Mouse (Mus musculus) brain, embryonic 14.5 days (tissue): Measurements from ENCODE around the gene Aak1. TPM values are rescaled to one million over a fixed set of nuclear protein-coding genes. Genes with fewer than 3 reads are reported as not detected.
A peak's percentile ranks its signal among the peaks of the same experiment; 100 is the strongest.

ENCODE experiments used
- DNase-seq: peaks from one replicate; pipeline ENCODE4 v3.0.0-alpha.2; 2011; ENCODE audit warnings: low read depth
- CTCF ChIP-seq: fragments of 200-500 bp; IDR thresholded peaks from 2 replicates; pipeline ENCODE4 v1.5.1; 2012; ENCODE audit warnings: inconsistent platforms, mild to moderate bottlenecking, moderate library complexity, borderline replicate concordance; ENCODE audit not compliant: insufficient read depth, insufficient read length; ENCODE audit errors: extremely low read depth
- POLR2A ChIP-seq: fragments of 200-500 bp; IDR thresholded peaks from 2 replicates; pipeline ENCODE4 v1.6.1; 2012; ENCODE audit warnings: mild to moderate bottlenecking, inconsistent platforms, borderline replicate concordance; ENCODE audit not compliant: poor library complexity, insufficient read depth, insufficient read length, severe bottlenecking; ENCODE audit errors: extremely low read depth
- polyA plus RNA-seq: library from polyadenylated mRNA; depleted of rRNA; stranded (reverse); fragments of >200 nt; gene quantifications from 2 replicates; pipeline ENCODE4 v1.2.3, GENCODE M21; 2012

Gene Aak1
- polyA plus RNA-seq, 1 experiment, result 52.1 TPM

DNA sequence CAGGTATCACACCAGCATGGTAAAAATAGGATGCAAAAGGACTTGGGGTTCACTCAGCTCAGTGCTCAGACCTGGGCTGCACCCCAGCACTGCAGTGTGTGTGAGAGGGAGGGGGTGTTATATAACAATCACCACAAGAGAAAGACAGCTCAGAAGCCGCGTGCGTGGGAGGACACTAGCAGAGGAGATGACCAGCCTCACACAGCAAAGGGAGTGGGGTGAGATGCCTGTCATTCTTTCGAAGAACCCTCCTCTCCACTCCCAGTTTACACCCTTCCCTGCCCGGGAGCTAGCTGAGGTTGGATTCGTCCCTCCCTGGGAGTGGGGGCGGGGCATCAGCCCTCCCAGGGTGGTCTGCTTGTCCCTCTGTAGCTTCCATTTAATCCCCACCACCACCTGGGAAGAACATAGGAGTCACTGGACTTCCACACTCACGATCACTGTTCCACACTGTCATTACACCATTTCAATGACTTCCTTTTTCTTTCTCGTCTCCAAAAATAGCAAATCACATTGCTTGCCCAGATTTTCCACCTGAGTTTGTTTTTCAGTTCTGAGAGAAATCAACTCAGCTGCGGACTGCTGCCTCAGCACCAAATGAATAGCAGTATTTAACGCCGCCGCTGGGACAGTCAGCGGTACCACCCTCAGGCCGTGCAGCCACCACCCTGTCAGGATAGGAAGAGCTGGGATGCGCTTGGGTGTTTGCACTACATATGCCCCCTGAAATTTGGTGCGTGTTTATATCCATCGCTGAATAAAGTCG lies 26.8 kb upstream of the Aak1 start:
- TF ChIP-seq CTCF (no peak), POLR2A (no peak)
- DNase-seq, result peak; percentile 26

DNA sequence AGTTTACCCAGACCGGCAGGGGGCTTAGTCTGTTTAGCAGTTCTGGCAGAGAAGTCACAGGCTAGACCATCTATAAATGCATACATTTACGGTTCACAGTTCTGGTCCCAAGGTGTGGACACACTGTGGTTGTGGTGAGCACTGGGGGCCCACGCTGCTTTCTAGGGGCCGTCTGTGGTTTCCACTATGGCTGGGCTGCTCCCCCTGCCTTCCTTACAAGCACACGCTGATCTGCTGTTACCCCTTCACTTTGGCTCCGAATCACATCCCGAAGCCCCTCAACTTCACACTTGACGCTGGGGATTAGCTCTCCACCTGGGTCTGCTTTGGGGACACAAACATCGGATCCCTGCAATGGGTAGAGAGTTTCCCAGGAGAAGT lies 26.3 kb upstream of the Aak1 start:
- TF ChIP-seq CTCF, result no peak
- TF ChIP-seq POLR2A, result no peak
- no peak for DNase-seq

DNA sequence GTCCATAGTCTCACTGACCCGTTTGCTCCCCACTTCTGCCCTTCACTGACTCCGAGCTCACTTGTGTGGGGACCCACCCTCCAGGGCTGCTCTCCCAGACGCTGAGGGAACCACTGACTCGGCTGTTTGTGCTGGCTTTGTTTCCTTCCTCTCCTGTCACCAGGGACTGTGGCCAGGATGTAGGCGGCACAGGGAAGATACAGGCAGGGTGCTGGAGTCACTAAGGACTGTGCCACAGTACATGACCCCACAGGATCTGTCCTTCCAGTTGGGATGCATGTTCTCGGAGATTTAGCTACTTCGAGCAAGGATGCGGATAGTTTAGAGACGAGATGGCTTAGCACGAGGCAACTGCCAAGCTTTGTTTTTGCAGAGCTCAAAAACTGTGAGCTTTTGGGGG lies 25.5 kb upstream of the Aak1 start:
- DNase-seq, result no peak
- no peak for TF ChIP-seq POLR2A
- no peak for TF ChIP-seq CTCF

DNA sequence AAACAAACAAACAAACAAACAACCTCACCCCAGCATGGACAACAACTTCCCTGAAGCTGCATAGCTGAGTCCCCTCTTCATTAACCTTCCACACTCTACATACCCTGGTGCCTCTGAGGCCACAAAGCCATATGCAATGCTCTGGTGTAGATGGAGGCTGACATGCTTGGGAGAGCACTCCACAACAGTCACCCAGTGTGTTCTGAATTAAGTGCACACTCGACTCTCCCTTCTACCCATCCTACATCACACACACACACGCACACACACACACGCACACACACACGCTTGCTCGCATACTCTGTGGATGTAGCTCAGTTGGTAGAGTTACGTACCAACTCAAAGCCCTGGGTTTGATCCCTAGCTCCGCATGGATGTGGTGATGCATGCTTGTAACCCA lies 24.9 kb upstream of the Aak1 start:
- no peak for DNase-seq
- no peak for TF ChIP-seq POLR2A
- TF ChIP-seq CTCF, result no peak

DNA sequence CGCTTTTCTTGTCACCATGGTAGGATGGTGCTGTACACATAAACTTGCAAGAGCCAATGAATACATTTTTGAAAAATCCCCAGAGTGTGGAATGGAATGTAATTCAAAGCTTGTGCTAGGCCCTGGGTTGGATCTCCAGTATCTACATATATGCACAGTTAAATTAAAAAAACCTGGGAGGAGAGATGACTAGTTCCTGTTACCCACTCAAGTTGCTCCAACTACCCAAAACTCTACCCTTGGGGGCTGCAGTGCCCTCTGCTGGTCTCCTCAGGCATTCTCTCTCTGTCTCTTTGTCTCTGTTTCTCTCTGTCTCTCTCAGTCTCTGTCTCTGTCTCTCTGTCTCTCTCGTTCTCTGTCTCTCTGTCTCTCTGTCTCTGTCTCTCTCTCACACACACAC lies 21.9 kb upstream of the Aak1 start:
- no peak for DNase-seq
- TF ChIP-seq CTCF (no peak), POLR2A (no peak)

DNA sequence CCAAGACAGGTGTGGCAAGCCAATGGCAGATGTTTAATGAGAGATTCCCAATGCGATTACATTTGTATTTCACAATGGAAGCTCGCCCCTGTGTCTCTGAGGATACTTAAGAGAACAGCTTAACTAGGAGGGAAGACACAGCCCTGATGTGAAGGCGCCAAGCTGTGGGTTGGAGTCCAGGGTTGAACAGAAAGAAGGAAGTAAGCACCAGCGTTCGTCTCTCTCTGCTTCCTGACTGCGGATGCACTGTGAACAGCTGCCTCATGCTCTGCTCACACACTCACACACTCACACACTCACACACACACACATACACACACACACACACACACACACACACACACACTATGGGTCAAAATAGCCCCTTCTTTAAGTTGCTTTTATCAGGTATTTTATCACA lies 19.5 kb upstream of the Aak1 start:
- DNase-seq, result no peak
- TF ChIP-seq CTCF, result no peak
- no peak for TF ChIP-seq POLR2A

DNA sequence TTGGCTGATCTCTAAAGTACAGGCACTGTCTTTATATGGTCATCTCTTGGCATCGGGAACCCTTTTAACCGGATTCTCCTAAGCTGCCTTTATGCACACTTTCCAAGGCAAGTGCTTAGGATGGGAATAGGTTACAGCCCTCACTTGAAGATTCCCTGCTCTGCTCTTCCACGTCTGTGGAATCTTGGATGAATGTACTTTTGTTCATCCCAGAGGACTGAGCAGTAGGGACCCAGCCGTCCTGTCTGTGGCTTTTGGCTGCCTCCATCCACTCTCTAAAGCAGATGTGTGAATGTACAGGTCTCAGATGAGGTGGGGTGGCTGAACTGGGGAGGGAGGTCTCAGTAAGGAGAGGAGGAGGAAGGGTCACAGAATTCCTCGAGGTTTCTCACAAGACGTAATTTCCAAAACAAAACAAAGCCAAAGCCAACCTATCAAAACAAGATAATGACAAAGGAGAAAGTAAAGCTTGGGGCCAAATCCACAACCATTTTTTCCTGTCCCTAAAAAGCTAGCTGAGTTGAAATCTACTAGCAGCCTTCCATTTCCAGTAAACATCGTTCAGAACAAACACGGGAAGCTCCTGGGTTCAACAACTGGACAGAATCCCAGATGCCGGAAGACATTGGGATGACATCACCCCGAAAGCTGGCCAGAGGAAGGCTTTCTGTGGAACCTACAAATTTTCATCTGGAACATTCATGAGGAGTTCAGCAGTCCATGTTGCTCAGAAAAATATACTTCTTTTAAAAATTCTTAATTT lies 18.4 kb upstream of the Aak1 start:
- TF ChIP-seq CTCF (no peak), POLR2A (no peak)
- DNase-seq, result no peak

DNA sequence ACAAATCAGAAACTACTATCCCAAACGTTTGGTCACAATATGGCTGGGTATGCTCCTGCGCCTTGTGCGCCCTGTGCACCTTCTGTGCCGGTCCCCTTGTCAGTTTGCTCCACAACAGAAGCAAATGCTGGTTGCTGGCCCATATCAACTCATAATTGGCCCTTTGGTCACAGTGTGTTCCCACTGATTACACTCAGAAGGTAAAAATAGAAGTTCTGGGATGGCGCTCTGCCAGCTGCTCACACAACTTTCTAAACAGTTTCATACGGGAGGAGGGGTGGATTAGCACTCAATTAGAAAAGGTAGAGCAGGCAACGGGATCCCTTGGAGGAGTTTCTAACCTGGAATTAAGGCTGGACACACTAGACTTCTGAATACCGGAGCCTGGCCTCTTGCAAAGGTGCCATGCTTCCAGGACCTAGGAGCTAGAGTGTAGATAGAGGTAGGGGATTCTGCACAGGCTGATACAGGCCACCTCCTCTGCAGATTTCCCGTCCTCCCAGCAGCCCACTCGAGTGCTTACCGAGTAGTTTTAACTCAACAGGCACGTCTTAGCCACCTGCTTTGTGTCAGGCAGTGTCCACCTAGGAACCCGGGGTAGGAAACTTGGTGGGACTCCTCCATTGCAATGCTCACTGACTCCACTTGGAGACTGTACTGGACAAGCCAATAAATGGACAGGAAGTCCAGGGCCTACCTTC lies 16.4 kb upstream of the Aak1 start:
- TF ChIP-seq POLR2A, result no peak
- no peak for TF ChIP-seq CTCF

DNA sequence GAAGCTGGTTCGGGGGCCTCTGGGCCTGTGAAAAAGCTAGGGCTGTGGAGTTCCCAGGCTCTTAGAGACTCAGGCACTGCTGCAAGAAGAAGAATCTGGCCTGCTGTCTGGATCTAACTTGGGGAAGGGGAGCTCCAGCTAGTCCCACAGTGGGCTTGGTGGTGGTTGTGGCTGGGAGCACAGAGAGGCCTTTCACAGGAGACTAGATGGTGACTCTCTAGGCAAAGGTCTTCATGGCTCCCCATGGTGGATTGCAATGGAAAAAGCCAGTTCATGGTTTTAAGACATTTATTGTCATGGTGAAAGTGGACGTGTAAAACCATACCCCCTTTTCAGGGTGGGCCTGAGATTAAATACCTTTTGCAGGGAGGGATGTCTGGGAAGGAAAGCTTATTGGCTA lies 10.2 kb upstream of the Aak1 start:
- TF ChIP-seq CTCF, result no peak
- no peak for TF ChIP-seq POLR2A
- DNase-seq, result no peak

More for the DNA sequence above, 16.4 kb upstream of the Aak1 start:
- DNase-seq, result no peak

DNA sequence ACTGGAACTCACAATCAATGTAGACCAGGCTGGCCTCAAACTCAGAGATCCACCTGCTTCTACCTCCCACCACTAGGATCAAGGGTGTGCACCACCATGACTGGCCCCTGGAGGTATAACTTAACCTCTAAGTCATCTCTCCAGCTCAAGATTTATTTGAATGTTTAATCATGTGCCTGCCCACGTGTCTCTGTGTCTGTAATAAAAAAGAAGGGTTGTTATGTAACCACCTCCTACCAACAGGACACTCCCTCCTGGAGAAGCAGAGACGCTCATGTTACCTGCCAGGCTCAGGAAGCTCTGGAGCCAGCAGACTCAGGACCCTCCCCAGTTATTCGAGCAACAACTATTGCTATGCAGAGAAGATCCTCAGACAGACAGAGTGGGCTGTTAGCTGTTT lies 7.4 kb upstream of the Aak1 start:
- TF ChIP-seq CTCF (no peak), POLR2A (no peak)
- DNase-seq, result no peak

DNA sequence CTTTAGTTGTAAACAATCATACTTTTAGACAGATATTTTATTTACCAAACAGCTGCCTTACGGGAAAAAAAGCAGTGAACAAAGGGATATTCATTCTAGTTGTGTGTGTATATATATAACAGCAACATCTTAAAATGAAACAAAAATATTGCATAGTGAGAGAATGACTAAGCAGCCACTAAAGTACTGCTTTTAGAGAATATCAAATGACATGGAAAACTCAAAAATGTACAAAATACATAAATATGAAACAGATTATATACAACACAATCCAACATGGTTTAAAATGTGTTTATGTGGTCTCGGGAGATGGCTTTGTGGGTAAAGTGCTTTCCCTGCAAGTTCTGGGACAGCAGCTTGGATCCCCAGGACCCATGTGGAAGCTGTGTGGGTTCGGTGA lies 5.7 kb upstream of the Aak1 start:
- TF ChIP-seq POLR2A (no peak), CTCF (no peak)
- DNase-seq, result no peak
